Mouse (Mus musculus): ENCODE measurements at regions not wholly inside any gene's neighbourhood (a gene's known extent, or its start where the extent isn't known, plus 50 kb on each side); places are given as distances from the start of the nearest gene placed in this dataset.

DNA sequence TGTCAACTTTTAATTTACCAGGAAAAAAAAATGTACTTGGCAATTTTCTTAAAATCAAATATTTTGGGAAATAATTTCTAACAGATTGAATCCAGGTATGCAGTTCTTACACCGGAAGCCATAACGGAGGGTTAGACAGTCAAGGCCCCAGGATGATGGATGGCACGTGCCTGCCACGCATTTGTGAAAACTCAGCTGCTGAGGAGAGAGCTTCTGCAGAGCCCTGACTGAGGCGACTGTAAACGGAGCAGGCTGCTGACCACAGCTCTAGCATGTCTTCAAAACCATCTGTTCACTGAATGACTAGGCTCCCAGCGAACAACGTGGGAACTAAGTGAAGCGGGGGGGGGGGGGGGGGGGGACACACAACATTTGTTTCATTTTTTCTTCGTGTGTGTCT, 416.5 kb upstream of the Castor2 start:
- no peak for DNase-seq (ENCODE audit: low spot score)

DNA sequence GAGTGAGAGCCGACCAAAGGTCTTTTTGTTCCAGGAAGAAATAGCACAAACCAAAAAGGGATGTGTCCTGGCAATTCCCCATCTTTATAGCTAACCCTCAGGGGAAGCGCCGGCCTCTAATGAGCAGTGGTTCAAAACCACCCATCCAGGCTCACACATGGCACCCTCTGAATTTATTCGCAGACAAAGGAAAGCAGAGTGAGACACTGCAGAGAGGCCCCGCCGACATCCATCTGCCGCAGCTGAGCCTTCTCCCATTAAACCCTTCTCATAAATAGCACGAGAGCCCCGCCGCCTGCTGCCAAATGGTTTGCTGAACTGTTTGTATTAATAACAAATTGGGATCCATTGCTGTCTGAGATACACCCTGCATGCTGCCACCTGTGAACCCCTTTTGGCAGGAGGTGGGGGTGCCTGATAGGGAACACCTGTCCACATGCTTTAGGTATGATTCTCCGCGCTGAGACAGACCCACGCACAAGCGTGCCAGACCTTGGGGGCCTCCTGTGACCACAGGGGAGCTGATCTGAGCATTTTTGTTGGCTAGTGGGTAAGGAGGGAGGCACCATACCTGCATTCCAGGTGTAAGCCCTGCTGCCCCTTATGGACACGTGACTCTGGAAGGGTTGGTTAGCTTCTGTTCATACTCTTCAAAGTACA, 422.6 kb upstream of the Castor2 start:
- DNase-seq (ENCODE audit: low spot score), result no peak

DNA sequence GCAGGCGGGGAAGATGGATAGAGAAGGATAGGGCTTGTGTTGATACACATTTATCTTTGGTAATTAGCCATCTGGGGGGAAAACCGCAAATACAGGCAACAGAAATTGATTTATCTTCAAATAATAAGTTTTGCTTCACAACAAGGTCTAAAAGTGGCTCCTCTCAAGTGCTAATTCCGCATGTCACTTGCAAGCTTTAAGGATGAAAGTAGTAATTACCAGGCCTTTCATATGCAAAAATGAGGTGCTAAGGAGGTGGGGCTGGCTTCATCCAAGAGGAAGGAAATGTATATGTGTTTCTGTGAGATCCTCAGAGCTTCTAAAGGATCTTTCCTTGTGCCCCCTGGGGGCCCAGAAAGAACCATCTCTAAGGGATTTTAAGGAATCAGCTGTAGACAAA, 423.9 kb upstream of the Castor2 start:
- no peak for DNase-seq (ENCODE audit: low spot score)

DNA sequence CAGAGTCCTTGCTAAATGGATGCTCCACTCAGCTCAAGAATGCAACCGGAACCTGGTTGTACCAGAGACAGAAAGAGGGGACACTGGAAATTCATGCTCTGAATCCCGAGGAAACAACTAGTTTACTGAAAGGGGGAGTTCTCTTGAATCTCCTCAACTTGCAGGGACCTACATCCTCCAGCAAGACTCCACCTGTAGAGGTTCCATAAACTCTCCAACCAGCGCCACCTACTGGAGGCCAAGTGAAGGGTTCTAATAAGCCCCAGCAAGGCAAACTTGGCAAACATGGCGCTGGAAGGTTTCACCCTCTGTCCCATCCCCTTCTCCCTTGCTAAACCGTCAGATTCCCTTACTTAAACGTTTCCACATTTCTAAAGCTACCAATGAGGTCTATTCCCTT, 433.0 kb upstream of the Castor2 start:
- DNase-seq (ENCODE audit: low spot score), result no peak

DNA sequence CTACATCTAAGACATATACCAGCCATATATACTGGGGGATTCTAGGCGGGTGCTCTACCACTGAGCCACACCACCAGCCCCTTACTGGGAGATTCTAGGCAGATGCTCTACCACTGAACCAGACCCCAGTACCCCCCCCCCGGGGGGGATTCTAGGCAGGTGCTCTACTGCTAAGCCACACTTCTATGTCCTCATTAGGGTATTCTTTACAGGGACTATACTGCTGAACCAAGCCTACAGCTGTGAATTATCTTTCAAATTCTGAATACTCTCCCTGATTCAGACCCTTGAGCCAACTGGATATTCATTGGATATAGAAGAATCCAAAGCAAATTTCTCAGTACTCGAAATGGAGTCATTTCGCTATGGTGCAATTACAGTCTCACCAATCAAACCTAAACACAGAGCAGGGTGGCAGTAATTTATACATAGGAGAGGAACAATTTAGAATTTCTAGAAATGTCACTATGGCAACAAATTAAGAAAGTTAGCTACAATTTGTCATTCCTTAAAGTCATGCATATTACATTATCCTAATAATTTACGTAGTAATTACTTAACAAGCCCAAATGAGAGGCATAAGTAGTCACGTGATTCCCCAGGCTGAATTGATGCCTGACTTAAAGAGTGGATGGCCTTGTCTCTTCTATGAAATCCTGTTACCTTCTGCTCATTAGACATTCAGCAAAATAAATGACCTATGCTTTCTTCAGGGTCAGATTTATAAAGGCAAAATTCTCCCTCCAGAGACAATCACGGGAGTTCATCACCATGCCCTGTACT, 436.8 kb upstream of the Castor2 start:
- DNase-seq (ENCODE audit: low spot score), result no peak

DNA sequence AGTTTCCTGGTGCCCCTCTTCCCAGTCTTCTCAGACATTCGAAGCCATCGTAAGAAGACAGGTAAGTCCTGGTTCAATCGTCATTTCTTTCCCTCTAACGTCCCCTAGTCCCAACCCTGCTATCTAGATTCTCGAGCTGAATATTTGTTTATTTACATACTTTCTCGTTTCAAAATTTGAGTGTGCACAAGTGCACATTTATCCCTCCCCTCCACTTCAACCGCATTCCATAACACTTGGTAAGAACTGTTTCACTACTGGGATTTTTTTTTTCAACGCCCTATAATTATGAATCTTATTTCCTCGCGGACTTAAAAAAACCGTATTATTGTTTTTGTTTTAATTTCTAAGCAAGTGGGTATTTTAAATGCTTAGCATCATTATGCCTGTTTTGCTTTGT, 439.2 kb upstream of the Castor2 start:
- no peak for DNase-seq (ENCODE audit: low spot score)

DNA sequence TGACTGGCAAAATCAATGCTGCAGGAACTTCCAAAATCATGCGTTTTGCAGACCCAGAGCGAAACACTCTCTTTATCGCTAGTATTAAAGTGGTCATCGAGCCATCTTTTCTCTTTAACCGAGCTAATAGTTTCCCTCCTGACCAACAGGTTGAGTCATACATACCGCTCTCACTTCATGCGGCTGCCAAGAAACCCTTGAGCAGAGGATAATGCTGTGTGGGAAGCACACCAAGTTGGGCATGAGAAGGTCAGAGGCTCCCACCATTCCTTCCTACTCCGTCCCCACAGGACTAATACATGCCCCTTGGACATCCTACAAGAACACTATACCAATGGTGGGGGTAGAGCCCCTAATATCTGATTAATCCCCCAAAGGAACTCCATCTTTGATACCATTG, 442.7 kb upstream of the Castor2 start:
- DNase-seq (ENCODE audit: low spot score), result no peak

DNA sequence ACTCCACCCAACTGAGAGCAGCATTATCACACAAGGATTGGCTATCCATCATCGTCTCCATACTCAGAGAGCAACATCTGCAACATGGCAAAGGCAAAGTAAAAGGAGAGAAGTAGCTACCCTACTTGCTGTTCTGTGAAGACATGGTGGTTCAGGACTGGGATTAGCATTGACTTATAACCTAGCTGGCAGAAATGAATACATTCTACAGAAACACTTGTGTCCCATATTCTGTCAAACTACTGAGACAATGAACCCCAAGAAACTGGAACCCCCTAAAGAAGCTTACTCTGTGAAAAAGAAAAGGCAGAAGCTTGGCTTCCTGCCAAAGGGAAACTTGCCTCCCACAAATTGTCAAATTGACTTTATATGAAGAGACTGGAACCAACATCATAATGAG, 446.1 kb upstream of the Castor2 start:
- DNase-seq (ENCODE audit: low spot score), result no peak

DNA sequence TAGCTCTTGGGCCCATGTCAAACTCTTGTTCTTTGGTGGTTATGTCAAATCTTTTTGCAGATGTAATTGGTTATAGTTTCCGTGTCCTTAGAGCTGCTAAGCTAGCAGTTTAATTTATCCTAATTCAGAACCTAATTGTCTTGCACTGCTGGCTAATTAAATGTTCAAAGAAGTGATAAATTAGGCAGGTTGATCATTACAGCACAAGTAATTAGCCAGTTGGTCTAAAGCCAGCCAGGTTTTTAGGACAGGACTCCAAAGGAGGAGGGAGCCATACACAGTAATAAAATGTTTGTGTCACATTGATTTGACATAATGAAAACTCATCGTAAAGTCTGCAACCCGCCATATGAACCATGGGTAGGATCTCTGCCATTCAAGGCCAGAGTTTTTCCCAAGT, 449.3 kb upstream of the Castor2 start:
- DNase-seq (ENCODE audit: low spot score), result no peak

DNA sequence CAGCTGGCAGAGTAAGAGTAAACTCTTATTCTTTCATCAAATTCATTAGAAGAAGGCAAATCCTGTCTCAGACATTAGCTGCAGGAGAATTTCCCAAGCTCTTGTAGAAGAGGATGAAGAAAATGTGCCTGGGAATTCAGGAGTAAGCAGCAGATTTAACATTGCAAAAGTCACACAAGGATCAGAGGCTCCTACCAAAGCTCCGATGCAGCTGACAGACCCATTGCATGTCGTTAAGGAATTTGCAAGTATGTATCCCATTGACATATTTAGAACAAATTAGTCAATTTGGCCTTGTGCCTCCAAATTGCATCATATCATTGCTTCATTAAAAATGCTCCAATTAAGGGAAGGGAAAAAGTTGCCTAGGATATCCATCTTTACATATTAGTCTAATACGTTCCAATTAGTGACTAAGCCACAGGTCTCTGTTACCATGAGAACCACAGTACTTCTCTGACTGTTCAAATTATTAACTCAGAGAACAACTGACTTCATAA, 453.8 kb upstream of the Castor2 start:
- no peak for DNase-seq (ENCODE audit: low spot score)

DNA sequence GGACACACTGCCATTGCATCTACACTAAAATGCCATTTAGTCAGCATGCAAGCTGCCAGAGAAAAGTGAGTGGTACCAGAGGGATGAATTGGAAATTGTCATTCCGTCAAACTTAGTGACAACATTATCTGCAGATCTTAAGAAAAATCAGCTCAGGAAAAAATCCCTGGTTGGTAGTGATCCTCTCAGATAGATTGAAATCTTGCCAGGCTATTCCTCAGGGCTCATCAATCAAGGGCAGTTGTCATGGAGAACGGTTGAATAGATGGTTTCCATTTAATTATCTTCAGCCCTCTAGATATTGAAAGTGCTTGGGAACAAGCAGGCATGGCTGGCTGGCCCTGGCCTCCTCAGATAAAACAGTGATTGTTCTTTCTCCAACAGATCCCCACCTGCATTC, 456.2 kb upstream of the Castor2 start:
- no peak for DNase-seq (ENCODE audit: low spot score)

DNA sequence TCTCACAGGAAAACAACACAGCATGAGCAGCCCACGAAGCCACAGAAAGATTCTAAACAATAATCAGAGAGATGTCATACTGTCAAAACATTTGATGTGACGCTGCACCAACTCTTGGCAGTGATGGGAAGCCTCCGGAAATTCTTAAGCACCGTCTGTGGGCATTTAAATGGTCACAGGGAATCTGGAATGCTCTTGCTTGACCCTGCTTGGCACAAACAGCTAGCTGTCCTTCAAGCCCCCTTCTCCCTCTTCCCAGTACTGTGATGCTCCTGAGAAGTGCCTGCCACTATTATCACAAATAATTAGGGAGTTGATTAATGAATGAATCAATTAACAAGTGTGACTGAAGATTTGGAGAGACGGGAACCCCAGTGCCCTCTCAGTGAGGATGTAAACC, 465.0 kb upstream of the Castor2 start:
- no peak for DNase-seq (ENCODE audit: low spot score)

DNA sequence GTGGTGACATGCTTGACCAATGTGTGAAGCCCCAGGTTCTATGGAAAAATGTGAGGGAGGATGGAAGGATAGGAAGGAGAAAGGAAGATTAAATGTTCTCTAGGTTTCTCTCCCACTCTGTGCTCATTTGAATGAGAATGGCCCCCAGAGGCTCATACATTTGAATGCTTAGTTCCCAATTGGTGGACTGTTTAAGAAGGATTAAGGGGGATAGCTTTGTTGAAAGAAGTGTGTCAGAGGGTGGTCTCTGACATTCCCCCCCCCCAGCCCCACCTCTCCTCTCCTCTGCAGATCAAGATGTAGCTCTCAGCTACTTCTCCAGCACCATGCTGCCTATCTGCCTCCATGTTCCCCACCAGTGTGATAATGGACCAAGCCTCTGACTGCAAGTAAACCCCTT, 467.7 kb upstream of the Castor2 start:
- DNase-seq (ENCODE audit: low spot score), result no peak

DNA sequence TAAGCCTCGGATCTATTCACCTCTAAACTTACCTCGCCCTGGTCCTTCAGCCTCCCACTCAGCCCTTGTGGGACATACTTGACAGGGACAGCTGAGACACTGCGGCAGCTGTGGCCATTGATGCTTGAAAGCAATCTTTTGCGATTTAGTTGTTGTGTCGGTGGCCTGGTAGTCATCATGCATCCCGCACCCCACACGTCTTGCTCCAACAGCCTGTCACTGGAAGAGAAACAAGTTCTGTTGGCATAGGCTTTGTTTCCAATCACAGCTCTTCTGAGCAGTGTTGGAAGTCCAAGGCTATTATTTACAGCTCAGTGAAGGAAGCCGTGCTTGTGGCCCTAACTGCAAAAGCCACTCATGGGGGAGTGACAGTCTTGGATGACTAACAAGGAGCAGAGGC, 480.2 kb upstream of the Castor2 start:
- no peak for DNase-seq (ENCODE audit: low spot score)

DNA sequence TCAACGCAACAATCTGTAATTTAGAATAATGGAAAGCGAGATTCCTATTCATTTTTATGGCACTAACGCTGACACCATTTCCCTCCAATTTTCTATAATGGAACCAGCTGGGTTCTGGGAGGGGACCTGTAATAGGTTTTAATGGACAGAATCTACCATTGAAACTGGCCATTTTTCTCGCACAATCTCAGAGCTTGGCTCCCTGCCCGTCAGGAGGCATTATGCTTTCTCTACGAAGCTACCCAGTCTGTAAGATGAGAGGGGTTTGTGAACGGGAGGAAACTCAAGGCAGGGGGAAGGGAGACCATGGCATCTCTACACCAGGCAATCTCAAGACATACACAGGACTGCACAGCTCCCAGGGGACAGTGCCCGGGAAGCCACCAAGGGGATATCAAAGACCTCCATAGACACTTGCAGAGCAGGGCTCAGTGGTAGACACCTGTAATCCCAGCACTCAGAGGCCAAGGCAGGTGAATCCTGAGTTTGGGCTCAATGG, 498.2 kb upstream of the Castor2 start:
- no peak for DNase-seq (ENCODE audit: low spot score)

DNA sequence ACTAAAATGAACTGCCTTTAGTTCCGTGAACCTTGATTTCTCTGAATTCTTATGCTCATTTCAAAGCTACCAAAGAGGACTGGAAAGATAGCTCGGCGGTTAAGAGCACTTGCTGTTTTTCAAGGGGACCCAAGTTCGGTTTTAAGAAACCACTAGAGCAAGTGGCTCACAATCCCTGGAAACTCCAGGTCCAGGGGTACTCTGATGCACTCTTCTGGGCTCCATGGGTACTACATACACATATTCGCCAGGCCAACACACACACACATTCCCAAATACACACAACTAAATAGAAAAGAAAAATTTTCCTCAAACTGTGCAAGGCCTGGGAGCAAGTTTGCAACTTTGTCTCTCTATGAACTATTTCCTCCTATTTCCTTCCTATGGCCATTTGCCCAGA, 498.9 kb upstream of the Castor2 start:
- DNase-seq (ENCODE audit: low spot score), result no peak

DNA sequence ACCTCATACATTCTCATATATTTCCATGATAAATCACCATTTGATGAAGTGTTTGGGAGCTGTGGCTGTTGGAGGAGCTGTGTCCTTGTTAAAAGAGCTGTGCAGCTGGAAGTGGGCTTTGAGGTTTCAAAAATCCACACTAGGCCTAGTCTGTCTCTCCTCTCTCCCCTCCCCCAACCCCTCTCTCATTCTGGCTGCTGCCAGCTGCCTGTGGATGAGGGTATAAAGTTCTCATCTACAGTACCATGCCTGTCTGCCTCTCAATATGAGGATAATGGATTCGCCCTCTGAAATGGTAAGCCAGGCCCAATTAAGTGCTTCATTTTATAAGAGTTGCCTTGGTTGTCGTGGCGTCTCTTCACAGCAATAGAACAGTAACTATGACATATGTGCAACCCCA, 501.4 kb upstream of the Castor2 start:
- DNase-seq (ENCODE audit: low spot score), result no peak

DNA sequence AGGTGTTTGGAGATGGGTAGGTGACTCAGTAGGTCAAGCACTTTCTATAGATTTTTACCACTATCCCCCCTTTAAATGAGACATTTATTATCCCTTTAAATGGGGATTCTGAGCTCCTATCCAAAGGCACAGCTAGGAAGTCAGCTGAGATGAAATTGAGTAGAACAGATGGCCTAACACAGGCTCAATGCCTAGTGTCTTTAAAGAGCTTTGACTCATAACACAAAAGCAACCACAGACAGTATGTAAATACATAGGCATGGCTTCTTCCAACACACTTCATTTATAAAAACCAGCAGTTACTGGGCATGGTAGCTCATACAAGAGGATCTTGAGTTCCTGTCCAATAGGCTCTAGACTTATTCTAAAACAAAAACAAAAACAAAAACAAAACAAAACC, 513.0 kb upstream of the Castor2 start:
- no peak for DNase-seq (ENCODE audit: low spot score)

DNA sequence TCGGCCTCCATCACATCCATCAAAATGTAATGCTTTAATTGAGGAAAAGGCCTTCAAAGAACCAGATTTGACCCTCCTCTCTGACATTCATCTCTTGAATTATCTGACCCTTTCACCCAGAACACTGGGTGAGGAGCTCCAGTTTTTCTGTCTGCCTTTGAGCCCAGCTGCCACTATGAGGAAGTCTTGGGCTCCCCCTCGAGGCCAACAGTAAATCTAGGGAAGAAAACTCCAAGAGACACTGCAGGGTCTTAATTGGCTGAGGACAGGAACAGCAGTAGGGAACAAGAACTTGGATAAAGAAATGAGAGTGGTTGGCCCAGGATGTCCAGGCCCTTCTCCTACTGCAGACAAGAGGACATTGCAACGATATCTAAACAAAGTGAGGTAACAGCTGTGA, 514.3 kb upstream of the Castor2 start:
- DNase-seq (ENCODE audit: low spot score), result no peak

DNA sequence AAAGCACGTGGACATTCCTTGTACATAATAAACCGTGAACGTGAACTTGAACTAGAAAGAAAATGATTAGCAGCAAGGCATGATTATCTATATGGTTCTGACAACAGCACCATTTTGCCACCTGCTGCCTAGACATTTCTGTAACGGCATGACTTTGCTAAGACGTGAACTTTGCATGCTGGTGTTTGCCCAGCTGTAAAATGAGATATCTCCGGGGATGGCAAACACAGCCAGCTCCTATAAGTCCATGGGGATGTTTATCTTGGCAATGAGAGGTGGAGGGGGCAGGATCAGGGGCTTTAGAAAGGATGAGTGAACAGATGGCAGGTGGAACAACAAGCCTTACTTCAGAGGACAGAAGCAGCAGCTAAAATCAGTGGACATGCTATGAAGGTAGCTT, 522.9 kb upstream of the Castor2 start:
- no peak for DNase-seq (ENCODE audit: low spot score)

DNA sequence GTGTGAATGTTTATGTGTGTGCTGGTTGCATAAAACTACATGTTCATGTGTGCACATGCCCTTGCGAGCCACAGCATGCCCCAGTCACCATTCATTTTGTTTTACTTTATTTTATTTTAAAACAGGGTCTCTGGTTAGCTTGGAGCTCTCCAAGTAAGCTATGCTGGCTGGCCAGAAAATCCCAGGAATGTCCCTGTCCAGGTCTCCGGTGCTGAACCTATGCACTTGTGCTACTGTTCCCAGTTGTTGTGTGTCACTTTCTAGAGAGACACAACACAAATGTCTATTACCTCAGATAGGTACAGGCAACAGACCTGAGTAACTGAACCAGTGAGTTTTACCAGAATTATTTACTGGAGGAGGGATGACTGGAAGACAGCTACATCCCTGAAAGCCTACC, 530.4 kb upstream of the Castor2 start:
- no peak for DNase-seq (ENCODE audit: low spot score)

DNA sequence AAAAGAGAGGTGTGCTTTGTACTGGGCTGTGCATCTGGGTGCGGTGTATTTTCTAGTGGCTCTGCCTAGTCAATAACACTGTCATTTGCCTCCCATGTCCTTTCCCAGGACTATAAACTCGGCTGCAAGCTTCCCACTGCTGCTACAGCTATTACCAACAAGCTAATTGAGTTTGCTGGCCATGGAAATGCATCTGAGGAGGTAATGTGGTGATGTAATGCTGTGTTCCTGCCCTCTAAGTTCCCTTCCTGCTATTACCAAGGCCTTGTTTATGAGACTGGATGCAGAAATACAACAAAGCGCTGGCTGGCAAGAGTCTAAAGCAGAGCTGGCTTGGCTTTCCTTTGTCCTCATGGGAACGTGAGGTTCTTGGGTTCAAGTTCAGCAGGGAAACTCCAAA, 533.0 kb upstream of the Castor2 start:
- no peak for DNase-seq (ENCODE audit: low spot score)

DNA sequence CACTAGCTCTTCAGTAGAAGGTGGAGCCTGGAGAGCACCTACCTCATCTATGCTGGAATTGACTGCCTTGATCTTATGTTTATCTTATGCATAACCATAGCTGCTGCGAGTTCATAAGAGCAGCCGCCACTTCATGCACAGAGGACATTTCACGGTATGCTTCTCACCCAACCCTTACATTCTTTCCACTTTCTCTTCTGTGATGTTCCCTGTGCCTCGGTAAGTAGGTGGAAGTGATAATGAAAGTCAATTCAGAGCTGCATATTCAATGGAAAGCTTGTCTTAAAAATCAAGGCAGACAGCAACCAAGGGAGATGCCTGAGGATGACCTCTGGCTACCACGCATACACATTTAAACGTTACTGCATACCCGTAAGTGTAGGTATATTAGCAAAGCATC, 548.9 kb upstream of the Castor2 start:
- no peak for DNase-seq (ENCODE audit: low spot score)

DNA sequence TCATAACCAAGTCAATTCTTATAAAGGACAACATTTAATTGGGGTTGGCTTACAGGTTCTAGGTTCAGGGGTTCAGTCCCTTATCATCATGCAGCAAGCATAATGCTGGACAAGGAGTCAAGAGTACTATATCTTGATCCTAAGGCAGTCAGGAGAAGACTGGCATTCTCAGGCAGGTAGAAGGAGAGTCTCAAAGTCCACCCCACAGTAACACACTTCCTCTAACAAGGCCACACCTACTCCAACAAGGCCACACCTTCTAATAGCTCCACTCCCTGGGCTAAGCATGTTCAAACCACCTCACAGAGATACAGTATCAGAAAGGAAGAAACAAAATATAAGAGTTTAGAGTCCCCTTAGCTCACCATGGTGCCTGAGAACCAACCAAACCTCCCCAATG, 557.3 kb upstream of the Castor2 start:
- no peak for DNase-seq (ENCODE audit: low spot score)

Measured in adipocyte (in vitro differentiated cells).